Mouse (Mus musculus) cerebellum, postnatal 25 days (tissue): ENCODE data around the gene Tmc2.

Source experiments
- DNase-seq, 2 experiments: peaks; one replicate each; pipeline ENCODE4 v3.0.0; 2021; ENCODE audit warnings: mixed read lengths in 2 of 2

Gene Tmc2

DNA sequence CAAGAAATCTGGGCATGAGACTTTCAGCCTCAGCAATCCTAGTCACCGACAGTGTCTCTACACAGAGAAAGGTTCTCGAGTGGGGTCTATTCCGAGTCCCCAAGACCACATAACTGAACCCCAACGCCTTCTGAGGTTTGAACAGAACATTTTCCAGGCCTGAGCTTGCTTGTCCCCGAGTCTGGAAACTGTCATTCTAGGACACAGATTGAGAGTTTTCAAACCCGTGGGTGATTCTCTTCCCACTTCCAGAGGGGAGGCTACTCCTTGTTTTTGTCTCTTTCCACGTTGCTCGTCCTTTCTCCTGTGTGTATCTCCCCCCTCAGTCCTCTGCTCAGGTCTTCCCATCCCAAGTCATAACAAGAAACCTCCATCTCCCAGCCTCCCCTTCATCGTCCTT is 102.6 kb downstream of the Tmc2 start:
- DNase-seq = no peak

DNA sequence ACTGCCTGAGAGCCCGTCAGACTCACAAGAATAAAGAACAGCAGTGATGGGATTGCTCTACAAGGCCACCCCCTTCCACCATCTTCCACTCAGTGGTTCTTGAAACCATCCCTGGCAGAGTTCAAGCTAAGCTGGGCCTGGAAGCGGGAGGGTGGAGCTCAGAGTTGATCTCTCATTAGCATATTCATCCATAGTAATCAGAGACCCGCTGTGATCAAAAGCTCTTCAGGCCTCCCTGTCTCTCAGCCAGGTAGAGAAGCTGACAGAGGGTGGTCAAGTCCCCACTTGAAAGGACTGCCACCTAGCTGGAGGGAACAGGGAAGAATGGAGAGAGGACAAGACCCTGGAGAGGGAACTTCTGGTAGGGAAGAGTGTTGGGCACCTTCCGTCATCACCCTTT is 108.0 kb downstream of the Tmc2 start:
- no peak for DNase-seq
